Mouse (Mus musculus) embryonic fibroblast, embryonic 13.5 days (primary cell): ENCODE results near the gene Lrrn4cl.

ENCODE experiments used
- CTCF ChIP-seq: IDR thresholded peaks from 2 replicates; pipeline ENCODE4 v1.5.1; 2011; ENCODE audit warnings: mild to moderate bottlenecking, control low read depth, low read length, moderate library complexity, borderline replicate concordance; ENCODE audit not compliant: insufficient read depth
- POLR2A ChIP-seq: IDR thresholded peaks from 2 replicates; pipeline ENCODE4 v1.6.1; 2011; ENCODE audit warnings: low read depth, mild to moderate bottlenecking, control low read depth, low read length, moderate library complexity

DNA sequence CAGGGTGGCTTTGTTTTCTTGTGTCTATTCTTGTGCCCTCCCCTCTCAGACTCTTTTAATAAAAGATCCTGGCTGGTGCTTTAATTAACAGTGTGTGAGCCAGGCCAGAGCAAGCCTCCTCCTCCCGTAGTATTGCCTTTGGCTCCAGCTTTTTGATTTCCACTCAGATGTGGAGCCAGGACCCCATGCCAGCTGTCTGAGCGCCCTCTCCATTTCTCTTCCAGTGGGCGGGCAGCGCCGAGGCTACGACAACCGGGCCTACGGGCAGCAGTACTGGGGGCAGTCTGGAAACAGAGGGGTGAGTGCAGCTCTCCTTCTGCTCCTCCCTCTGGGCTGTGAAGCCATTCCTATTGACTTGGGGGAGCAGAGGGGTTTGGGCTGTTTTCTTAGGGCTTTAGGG lies 19.9 kb upstream of the Lrrn4cl start:
- no peak for TF ChIP-seq POLR2A
- no peak for TF ChIP-seq CTCF
